Mouse (Mus musculus): Measurements from ENCODE around the gene 4930447C04Rik. TPM values are rescaled to one million over a fixed set of nuclear protein-coding genes. Genes with fewer than 3 reads are reported as not detected.

Gene 4930447C04Rik
- polyA plus RNA-seq, 1 experiment from 2014 or later, result 9.4 TPM

GRCm38 (mm10) chr12:72938176-72938575 is 2.4 kb downstream of the 4930447C04Rik start:
- Histone ChIP-seq H3K27ac (ENCODE audit: low read depth, low read length) (no peak overlapping the region), H3K4me1 (ENCODE audit: control insufficient read depth, insufficient read depth, low read depth, low read length) (no peaks in the 10 kb centered on the region; the same call in 1 of the 2 replicates), H3K9me3 (ENCODE audit: control insufficient read depth, low read length) (no peaks in the 10 kb centered on the region), H3K4me3 (ENCODE audit: low read length) (no peak overlapping the region), H3K27me3 (replicated peaks; ENCODE audit: control insufficient read depth, insufficient read depth, low read length) (peaks cover 67% of the 10 kb centered on the region), H3K36me3 (ENCODE audit: control insufficient read depth, insufficient read depth, low read length) (no peaks in the 10 kb centered on the region), H3K4me2 (ENCODE audit: low read length) (no peak overlapping the region), H3K9ac (ENCODE audit: low read depth, low read length) (no peak overlapping the region)
- 6% methylated on average over 11 of the region's 13 CpGs for WGBS
- no peak for ATAC-seq

GRCm38 (mm10) chr12:72937537-72938120 is 2.9 kb downstream of the 4930447C04Rik start:
- WGBS, result 3% methylated on average over 19 of the region's 19 CpGs
- no peak for ATAC-seq
- H3K4me1 ChIP-seq (ENCODE audit: control insufficient read depth, insufficient read depth, low read depth, low read length), result no peaks in the 10 kb centered on the region; the same call in 1 of the 2 replicates
- no peak overlapping the region for H3K9ac ChIP-seq (ENCODE audit: low read depth, low read length)
- peaks cover 62% of the 10 kb centered on the region for H3K27me3 ChIP-seq (replicated peaks; ENCODE audit: control insufficient read depth, insufficient read depth, low read length)
- no peak overlapping the region for H3K4me2 ChIP-seq (ENCODE audit: low read length)
- H3K27ac ChIP-seq (ENCODE audit: low read depth, low read length), result no peak overlapping the region
- no peaks in the 10 kb centered on the region for H3K9me3 ChIP-seq (ENCODE audit: control insufficient read depth, low read length)
- H3K4me3 ChIP-seq (ENCODE audit: low read length), result no peak overlapping the region
- no peaks in the 10 kb centered on the region for H3K36me3 ChIP-seq (ENCODE audit: control insufficient read depth, insufficient read depth, low read length)

DNA sequence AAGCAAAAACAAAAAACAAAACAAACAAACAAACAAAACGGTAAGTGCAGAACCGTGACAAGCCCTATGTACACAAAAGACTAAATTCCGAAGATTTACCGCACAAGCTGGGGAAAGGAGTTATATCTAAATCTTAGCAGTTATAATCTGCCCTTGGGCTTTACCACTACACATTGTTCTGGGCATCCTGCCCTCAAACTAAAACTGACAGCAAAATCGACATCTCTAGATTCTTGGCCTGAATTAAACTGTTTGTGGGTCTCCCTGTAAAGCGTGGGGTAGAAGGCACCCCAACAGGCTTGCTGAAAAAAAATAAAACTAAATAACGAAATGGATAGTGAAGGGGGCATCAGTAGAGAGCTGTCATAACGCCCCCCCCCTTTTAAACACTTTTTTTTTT is 3.8 kb downstream of the 4930447C04Rik start:
- H3K4me1 ChIP-seq (ENCODE audit: control insufficient read depth, insufficient read depth, low read depth, low read length), result no peaks in the 10 kb centered on the region; the same call in 1 of the 2 replicates
- no peaks in the 10 kb centered on the region for H3K9me3 ChIP-seq (ENCODE audit: control insufficient read depth, low read length)
- 25% methylated on average over 8 of the region's 8 CpGs for WGBS
- H3K4me2 ChIP-seq (ENCODE audit: low read length), result no peak overlapping the region
- peaks cover 57% of the 10 kb centered on the region for H3K27me3 ChIP-seq (replicated peaks; ENCODE audit: control insufficient read depth, insufficient read depth, low read length)
- H3K4me3 ChIP-seq (ENCODE audit: low read length), result no peak overlapping the region
- no peak overlapping the region for H3K27ac ChIP-seq (ENCODE audit: low read depth, low read length)
- ATAC-seq, result no peak
- no peak overlapping the region for H3K9ac ChIP-seq (ENCODE audit: low read depth, low read length)
- no peaks in the 10 kb centered on the region for H3K36me3 ChIP-seq (ENCODE audit: control insufficient read depth, insufficient read depth, low read length)

DNA sequence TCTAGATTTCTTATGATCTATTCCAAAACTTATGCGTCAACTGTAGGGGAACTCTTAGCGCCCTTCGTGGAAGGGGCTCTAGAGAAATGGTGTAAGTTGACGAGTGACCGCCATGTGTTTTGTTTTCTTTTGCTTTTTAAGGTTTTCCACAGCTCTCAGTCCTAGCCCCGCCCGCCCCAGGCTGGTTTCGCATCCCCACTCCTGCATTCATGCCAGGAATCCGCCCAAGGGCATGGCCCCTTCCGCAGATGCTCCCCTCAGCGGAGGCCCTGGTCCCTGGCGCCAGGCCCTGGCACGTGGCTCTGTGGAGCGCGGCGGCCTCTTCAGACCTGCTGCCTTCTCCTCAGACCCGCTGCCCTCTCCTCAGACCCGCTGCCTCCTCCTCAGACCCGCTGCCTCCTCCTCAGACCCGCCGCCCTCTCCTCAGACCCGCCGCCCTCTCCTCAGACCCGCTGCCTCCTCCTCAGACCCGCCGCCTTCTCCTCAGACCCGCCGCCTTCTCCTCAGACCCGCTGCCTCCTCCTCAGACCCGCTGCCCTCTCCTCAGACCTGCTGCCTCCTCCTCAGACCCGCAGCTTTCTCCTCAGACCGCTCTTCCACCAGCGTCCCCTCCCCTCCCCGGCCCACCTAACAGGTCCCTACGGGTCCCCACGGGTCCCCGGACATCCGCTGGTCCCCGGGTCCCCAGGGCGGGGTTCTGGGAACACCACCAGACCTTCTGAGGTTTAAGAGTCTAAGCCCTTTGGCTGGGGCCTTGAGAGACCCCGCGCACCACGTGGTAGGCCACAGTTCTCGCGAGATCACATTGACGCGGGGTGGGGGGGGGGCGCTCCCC is 23.2 kb downstream of the 4930447C04Rik start:
- ATAC-seq, result no peak
- H3K27me3 ChIP-seq (replicated peaks; ENCODE audit: control insufficient read depth, insufficient read depth, low read length), result peaks cover 7% of the 10 kb centered on the region; the same call in 1 of the 2 replicates
- no peaks in the 10 kb centered on the region; the same call in 1 of the 2 replicates for H3K4me1 ChIP-seq (ENCODE audit: control insufficient read depth, insufficient read depth, low read depth, low read length)
- H3K9me3 ChIP-seq (ENCODE audit: control insufficient read depth, low read length), result no peaks in the 10 kb centered on the region
- WGBS, result 19% methylated on average over 42 of the region's 48 CpGs
- H3K36me3 ChIP-seq (ENCODE audit: control insufficient read depth, insufficient read depth, low read length), result no peaks in the 10 kb centered on the region
- H3K27ac ChIP-seq (ENCODE audit: low read depth, low read length), result no peak overlapping the region
- H3K4me3 ChIP-seq (ENCODE audit: low read length), result peak overlapping the region; percentile 43
- peak overlapping the region; percentile 65 for H3K4me2 ChIP-seq (ENCODE audit: low read length)
- H3K9ac ChIP-seq (ENCODE audit: low read depth, low read length), result peak overlapping the region; percentile 57

DNA sequence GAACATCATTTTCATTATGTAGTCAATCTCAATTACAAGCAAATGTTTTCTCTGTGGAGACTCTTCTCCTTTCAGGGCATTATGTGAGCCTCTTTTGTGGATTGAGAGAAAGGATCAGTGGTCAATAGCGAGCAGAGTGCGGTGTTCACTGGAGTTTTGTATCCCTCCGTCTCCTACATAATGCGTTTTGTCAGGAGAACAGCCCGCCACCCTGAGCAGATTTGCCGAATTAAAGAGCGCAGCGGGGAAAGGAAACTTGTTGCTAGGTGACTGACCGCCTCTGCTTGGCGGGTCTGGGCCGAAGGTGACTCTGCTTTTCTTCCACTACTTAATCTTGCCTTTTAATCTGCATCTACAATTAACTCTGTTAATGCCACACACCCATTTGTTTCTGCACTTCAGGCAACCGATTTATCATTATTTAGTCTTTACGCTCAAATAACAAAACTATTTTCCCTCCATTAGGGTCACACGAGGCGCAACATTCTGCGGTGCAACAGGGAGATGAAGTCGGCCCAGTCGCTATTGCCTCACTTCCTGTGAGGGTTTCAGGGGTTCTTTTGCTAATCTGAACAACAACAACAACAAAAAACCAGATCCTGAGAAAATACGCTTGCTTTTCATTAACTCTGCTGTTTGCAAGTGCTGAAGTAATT is 86.1 kb downstream of the 4930447C04Rik start:
- H3K27ac ChIP-seq (ENCODE audit: low read depth, low read length), result no peak overlapping the region
- WGBS, result under 1% methylated on average over 19 of the region's 19 CpGs
- peaks cover 78% of the 10 kb centered on the region for H3K27me3 ChIP-seq (replicated peaks; ENCODE audit: control insufficient read depth, insufficient read depth, low read length)
- H3K4me3 ChIP-seq (ENCODE audit: low read length), result no peak overlapping the region
- H3K4me2 ChIP-seq (ENCODE audit: low read length), result peak overlapping the region; percentile 35
- no peaks in the 10 kb centered on the region for H3K36me3 ChIP-seq (ENCODE audit: control insufficient read depth, insufficient read depth, low read length)
- peaks cover 7% of the 10 kb centered on the region for H3K9me3 ChIP-seq (ENCODE audit: control insufficient read depth, low read length)
- ATAC-seq, result no peak
- H3K4me1 ChIP-seq (ENCODE audit: control insufficient read depth, insufficient read depth, low read depth, low read length), result no peaks in the 10 kb centered on the region; the same call in 1 of the 2 replicates
- no peak overlapping the region for H3K9ac ChIP-seq (ENCODE audit: low read depth, low read length)

DNA sequence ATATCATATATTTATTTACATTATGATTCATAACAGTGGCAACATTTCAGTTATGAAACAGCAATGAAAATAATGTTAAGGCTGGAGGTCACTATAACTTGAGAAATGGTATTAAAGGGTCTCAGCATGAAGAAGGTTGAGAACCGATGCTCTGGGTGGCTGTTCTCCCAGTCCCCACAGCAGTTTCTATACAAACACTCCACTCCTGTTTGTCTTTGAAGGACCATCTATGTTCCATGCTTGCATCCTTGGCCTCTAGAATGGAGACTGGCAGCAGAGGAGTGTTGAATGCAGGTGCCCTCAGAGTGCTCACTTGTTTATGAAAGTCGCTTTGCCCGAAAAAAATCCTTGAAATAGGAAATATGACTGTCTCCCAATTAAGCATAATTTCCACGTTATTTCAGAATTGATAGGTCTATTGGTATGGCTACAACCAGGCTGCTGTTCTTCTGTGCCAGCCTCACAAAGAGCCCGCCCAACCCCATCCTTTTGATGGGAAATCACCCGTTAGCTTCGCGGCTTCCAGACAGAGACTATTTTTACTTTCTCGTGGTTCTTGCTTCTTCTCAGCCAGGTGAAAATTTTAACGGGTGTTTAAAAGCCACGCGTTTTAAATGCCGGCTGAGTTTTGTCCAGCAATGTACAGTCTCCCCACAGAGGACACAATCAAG is 87.0 kb downstream of the 4930447C04Rik start:
- no peak for ATAC-seq
- H3K27me3 ChIP-seq (replicated peaks; ENCODE audit: control insufficient read depth, insufficient read depth, low read length), result peaks cover 77% of the 10 kb centered on the region

DNA sequence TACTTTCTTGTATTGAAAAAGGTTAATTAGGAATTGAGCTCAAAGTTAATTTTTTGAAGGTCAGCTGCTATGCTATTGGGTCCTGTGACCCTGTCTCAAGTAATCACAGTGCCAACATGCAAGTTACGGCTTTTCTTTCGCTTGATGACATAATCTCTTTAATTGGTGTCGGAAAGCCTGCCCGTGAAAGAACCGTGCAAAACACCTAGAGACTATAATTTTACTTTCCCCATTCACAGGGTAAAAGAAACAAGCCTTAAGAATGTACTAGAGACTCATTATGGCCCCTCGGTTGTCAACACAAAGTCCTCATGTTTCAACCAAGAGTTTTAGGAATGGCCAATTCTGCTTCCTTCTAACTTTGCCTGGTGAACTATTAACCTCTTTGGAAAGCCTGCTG is 88.3 kb downstream of the 4930447C04Rik start:
- ATAC-seq, result no peak
- H3K9ac ChIP-seq (ENCODE audit: low read depth, low read length), result no peak overlapping the region
- peaks cover 83% of the 10 kb centered on the region for H3K27me3 ChIP-seq (replicated peaks; ENCODE audit: control insufficient read depth, insufficient read depth, low read length)
- H3K4me2 ChIP-seq (ENCODE audit: low read length), result no peak overlapping the region
- H3K4me3 ChIP-seq (ENCODE audit: low read length), result no peak overlapping the region
- no peak overlapping the region for H3K27ac ChIP-seq (ENCODE audit: low read depth, low read length)
- H3K9me3 ChIP-seq (ENCODE audit: control insufficient read depth, low read length), result no peaks in the 10 kb centered on the region
- H3K4me1 ChIP-seq (ENCODE audit: control insufficient read depth, insufficient read depth, low read depth, low read length), result no peaks in the 10 kb centered on the region; the same call in 1 of the 2 replicates
- 39% methylated on average over 6 of the region's 6 CpGs for WGBS
- H3K36me3 ChIP-seq (ENCODE audit: control insufficient read depth, insufficient read depth, low read length), result no peaks in the 10 kb centered on the region

More for the DNA sequence above, 87.0 kb downstream of the 4930447C04Rik start:
- 23% methylated on average over 13 of the region's 13 CpGs for WGBS
- no peak overlapping the region for H3K9ac ChIP-seq (ENCODE audit: low read depth, low read length)
- no peaks in the 10 kb centered on the region for H3K9me3 ChIP-seq (ENCODE audit: control insufficient read depth, low read length)
- no peaks in the 10 kb centered on the region; the same call in 1 of the 2 replicates for H3K4me1 ChIP-seq (ENCODE audit: control insufficient read depth, insufficient read depth, low read depth, low read length)
- no peaks in the 10 kb centered on the region for H3K36me3 ChIP-seq (ENCODE audit: control insufficient read depth, insufficient read depth, low read length)
- no peak overlapping the region for H3K27ac ChIP-seq (ENCODE audit: low read depth, low read length)
- H3K4me3 ChIP-seq (ENCODE audit: low read length), result no peak overlapping the region
- H3K4me2 ChIP-seq (ENCODE audit: low read length), result no peak overlapping the region

DNA sequence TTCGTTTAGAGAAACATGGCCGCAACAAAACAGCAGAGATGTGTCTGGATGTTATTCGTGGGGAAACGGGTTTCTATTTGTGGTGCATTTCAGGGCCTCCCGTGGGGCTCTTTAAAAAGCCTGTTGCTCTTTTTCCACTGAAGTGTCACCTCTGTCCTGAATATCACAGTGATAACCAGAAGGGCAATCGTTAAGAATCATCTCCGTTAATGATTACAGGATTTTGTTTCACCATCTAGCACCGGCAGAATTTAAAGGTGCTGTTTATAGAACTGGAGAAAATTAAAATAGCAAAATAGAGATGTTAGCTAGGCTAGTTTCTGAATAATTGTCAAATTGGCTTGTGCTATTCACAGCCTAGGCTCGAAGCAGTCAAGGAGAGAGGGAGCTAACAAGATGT is 90.4 kb downstream of the 4930447C04Rik start:
- Histone ChIP-seq H3K27ac (ENCODE audit: low read depth, low read length) (no peak overlapping the region), H3K27me3 (replicated peaks; ENCODE audit: control insufficient read depth, insufficient read depth, low read length) (peaks cover 79% of the 10 kb centered on the region), H3K4me1 (ENCODE audit: control insufficient read depth, insufficient read depth, low read depth, low read length) (no peaks in the 10 kb centered on the region; the same call in 1 of the 2 replicates), H3K4me2 (ENCODE audit: low read length) (no peak overlapping the region), H3K9ac (ENCODE audit: low read depth, low read length) (no peak overlapping the region), H3K36me3 (ENCODE audit: control insufficient read depth, insufficient read depth, low read length) (no peaks in the 10 kb centered on the region), H3K9me3 (ENCODE audit: control insufficient read depth, low read length) (no peaks in the 10 kb centered on the region), H3K4me3 (ENCODE audit: low read length) (no peak overlapping the region)
- ATAC-seq, result no peak
- WGBS, result 64% methylated on average over 9 of the region's 9 CpGs

All from hindbrain, embryonic 16.5 days (tissue).